Mouse (Mus musculus): Measurements from ENCODE around the gene Mov10. TPM values are rescaled to one million over a fixed set of nuclear protein-coding genes. Genes with fewer than 3 reads are reported as not detected.

Mov10 gene
- polyA plus RNA-seq, 1 experiment = 14.2 TPM

DNA sequence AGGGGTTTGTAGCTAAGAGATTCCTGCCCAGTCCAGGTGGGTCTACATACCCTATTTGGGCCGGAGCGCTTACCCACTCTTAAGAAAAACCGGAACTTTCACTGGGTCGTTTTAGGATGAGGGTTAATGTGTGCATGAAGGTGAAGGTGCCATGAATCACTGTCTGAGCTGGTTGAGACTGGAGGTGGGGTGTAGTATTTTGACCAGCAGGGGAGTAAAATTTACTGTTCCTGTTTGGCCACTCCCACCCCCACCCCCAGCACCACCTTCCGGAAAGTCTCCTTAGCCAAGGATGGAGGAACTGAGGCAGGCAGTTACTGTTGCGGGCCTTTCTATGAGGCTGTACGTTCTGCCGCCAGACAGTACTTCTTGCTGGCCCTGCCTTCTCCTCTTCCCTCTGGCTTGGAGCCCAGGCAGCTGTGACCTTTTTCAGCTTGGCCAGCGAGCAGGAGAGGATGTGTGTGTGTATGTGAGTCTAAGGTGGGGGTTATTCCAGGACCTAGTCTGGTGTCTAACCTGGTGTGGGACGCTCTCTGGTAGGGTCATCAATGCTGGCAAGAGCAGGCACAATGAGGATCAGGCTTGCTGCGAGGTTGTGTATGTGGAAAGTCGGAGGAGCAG is 36.2 kb downstream of the Mov10 start:
- DNase-seq = peak; percentile 83
- H3K4me3 ChIP-seq (ENCODE audit: insufficient read depth, low read depth, low read length) = peak overlapping the region; percentile 52; the same call in 1 of the 2 replicates
- no peak overlapping the region for H3K27ac ChIP-seq (ENCODE audit: insufficient read depth, low read depth, low read length)
- peaks cover 17% of the 10 kb centered on the region for H3K4me1 ChIP-seq (ENCODE audit: control insufficient read depth, insufficient read depth, low read length)
- TF ChIP-seq CTCF (conservative IDR thresholded peaks at IDR 0.05; ENCODE audit: insufficient read depth, insufficient read length, low read depth, low read length) (no peak), POLR2A (IDR thresholded peaks at IDR 0.05; ENCODE audit: low read depth, low read length) (no peak)
- no peaks in the 10 kb centered on the region for H3K36me3 ChIP-seq (ENCODE audit: control insufficient read depth, insufficient read depth, low read length)
- no peaks in the 10 kb centered on the region for H3K27me3 ChIP-seq (replicated peaks; ENCODE audit: control insufficient read depth, insufficient read depth, low read length)
- 20% methylated on average over 12 of the region's 12 CpGs for WGBS

DNA sequence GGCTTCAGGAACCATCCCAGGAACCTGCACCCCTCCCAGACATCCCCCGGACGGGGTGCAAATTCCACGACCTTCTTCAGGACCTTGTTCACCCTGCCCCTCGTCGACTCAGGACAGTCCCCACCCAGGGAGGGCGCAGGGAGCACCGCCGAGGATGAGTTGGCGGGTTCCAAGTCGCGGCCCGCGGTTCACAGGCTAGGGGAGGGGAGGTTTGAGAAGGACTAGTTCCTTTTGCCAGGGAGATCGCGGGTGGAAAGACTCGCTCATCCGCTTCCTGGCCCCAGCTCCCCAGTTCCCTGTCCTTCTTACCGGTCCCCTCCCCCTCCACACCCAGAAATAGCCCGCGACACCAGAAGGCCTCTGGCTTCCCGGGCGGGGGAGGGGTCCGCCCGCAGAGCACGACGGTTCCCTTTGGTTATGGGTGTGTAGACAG is 36.9 kb downstream of the Mov10 start, which contains the start of gene Fam19a3:
Gene Fam19a3, minus strand, starts transcription at position 370 of the 433 bp plus-strand sequence.
- H3K4me1 ChIP-seq (ENCODE audit: control insufficient read depth, insufficient read depth, low read length) = peaks cover 17% of the 10 kb centered on the region
- H3K36me3 ChIP-seq (ENCODE audit: control insufficient read depth, insufficient read depth, low read length) = no peaks in the 10 kb centered on the region
- peak within 1 kb of the TSS; percentile 52 for H3K4me3 ChIP-seq (ENCODE audit: insufficient read depth, low read depth, low read length)
- DNase-seq = peak; percentile 52
- H3K27ac ChIP-seq (ENCODE audit: insufficient read depth, low read depth, low read length) = 0 out of 2 replicates have a peak within 1 kb of the TSS, but pooled peaks have one; percentile 19
- 1% methylated on average over 26 of the region's 26 CpGs for WGBS
- TF ChIP-seq CTCF (conservative IDR thresholded peaks at IDR 0.05; ENCODE audit: insufficient read depth, insufficient read length, low read depth, low read length) (no peak), POLR2A (IDR thresholded peaks at IDR 0.05; ENCODE audit: low read depth, low read length) (no peak)
- H3K27me3 ChIP-seq (replicated peaks; ENCODE audit: control insufficient read depth, insufficient read depth, low read length) = no peaks in the 10 kb centered on the region

DNA sequence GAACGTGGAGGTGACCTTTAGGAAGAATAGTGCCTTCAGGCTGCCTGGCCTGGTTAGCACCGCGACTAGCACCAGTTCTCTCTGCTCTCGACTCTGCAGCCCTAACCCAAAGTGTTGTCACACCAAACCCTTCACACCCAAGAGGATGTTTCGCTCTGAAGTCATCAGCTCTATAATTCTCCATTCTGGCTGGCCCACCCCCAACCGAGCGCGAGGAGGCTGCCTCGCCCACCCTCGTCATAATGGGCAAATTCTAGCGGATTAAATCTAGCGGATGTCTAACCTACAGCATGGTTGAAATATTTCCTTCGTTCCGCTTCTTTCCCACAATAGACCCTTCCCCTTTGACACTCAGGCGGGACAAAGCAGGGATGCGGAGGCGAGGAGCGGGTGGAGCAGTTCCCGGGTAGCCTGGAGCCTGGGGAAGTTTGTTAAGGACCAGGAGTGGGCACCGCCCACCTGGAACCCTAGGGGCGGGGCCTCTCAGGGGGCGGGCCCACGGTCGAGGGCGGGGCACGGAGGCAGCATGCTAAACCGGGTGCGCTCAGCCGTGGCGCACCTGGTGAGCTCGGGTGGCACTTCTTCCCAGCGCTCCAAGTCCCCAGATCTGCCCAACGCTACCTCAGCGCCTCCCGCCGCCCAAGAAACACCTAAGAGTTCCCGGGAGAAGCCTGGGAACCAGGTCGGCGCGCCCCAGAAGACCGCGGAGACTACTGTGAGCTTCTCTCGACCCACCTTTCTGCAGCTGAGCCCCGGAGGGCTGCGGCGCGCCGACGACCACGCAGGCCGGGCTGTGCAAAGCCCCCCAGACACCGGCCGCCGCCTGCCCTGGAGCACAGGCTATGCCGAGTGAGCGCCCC is 37.6 kb downstream of the Mov10 start, which contains the start of gene Ppm1j:
Gene Ppm1j, plus strand, starts transcription at position 496 of the 860 bp plus-strand sequence.
- peak; percentile 88 for DNase-seq
- peaks cover 17% of the 10 kb centered on the region for H3K4me1 ChIP-seq (ENCODE audit: control insufficient read depth, insufficient read depth, low read length)
- H3K27me3 ChIP-seq (replicated peaks; ENCODE audit: control insufficient read depth, insufficient read depth, low read length) = no peaks in the 10 kb centered on the region
- 2% methylated on average over 56 of the region's 56 CpGs for WGBS
- H3K36me3 ChIP-seq (ENCODE audit: control insufficient read depth, insufficient read depth, low read length) = no peaks in the 10 kb centered on the region
- no peak for TF ChIP-seq POLR2A (IDR thresholded peaks at IDR 0.05; ENCODE audit: low read depth, low read length)
- no peak for TF ChIP-seq CTCF (conservative IDR thresholded peaks at IDR 0.05; ENCODE audit: insufficient read depth, insufficient read length, low read depth, low read length)
- H3K27ac ChIP-seq (ENCODE audit: insufficient read depth, low read depth, low read length) = 0 out of 2 replicates have a peak within 1 kb of the TSS, but pooled peaks have one; percentile 19
- peak within 1 kb of the TSS; percentile 52 for H3K4me3 ChIP-seq (ENCODE audit: insufficient read depth, low read depth, low read length)

DNA sequence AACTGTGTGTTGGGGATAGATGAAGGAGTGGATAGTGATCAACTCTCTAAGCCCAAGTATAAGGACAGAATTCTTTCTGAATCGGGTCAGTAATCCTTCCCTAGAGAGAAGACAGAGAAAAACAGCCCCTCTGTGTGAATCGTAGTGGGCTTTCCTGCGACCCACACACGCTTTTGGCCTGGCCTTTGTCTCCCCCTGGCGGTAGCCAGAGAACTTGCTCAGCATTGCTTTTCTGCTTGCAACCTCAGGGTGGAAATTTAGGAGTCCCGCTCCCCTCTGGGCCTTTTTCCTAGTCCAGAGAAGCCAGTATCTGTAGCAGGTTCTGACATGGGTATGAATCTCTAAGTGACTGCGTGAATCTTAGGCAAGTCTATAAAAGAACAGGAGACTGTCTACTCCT is 38.4 kb downstream of the Mov10 start:
- TF ChIP-seq POLR2A (IDR thresholded peaks at IDR 0.05; ENCODE audit: low read depth, low read length) = no peak
- peak; percentile 84 for TF ChIP-seq CTCF (conservative IDR thresholded peaks at IDR 0.05; ENCODE audit: insufficient read depth, insufficient read length, low read depth, low read length)
- 4% methylated on average over 7 of the region's 7 CpGs for WGBS
- no peak overlapping the region for H3K4me3 ChIP-seq (ENCODE audit: insufficient read depth, low read depth, low read length)

DNA sequence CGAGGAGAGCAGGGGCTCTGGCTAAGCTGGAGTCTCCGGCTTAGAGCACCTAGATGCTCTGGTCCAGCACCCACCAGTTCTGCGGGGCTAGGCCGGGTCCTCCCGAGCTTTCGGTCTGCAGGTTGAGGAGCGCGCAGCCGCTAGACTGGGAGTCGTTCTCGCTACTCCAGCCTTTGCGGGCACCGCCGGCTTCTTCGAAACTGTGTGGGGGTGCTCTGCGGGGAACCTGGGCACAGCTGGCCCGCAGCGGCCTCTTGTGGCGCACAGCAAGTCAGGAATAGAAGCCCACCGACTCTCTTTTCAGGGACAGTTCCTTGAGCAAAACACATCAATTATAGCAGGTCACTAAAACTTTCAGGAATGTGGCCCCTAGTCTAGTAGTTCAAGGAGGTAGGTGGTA is 41.0 kb downstream of the Mov10 start:
- Histone ChIP-seq H3K4me1 (ENCODE audit: control insufficient read depth, insufficient read depth, low read length) (peaks cover 14% of the 10 kb centered on the region), H3K27me3 (replicated peaks; ENCODE audit: control insufficient read depth, insufficient read depth, low read length) (no peaks in the 10 kb centered on the region), H3K27ac (ENCODE audit: insufficient read depth, low read depth, low read length) (no peak overlapping the region), H3K4me3 (ENCODE audit: insufficient read depth, low read depth, low read length) (0 out of 2 replicates have a peak overlapping the region, but pooled peaks have one; percentile 1), H3K36me3 (ENCODE audit: control insufficient read depth, insufficient read depth, low read length) (no peaks in the 10 kb centered on the region)
- TF ChIP-seq CTCF (conservative IDR thresholded peaks at IDR 0.05; ENCODE audit: insufficient read depth, insufficient read length, low read depth, low read length) (no peak), POLR2A (IDR thresholded peaks at IDR 0.05; ENCODE audit: low read depth, low read length) (no peak)
- 3% methylated on average over 20 of the region's 20 CpGs for WGBS
- DNase-seq = no peak

More for the DNA sequence above, 38.4 kb downstream of the Mov10 start:
- Histone ChIP-seq H3K27ac (ENCODE audit: insufficient read depth, low read depth, low read length) (no peak overlapping the region), H3K36me3 (ENCODE audit: control insufficient read depth, insufficient read depth, low read length) (no peaks in the 10 kb centered on the region), H3K27me3 (replicated peaks; ENCODE audit: control insufficient read depth, insufficient read depth, low read length) (no peaks in the 10 kb centered on the region), H3K4me1 (ENCODE audit: control insufficient read depth, insufficient read depth, low read length) (peaks cover 17% of the 10 kb centered on the region)
- peak; percentile 45 for DNase-seq

DNA sequence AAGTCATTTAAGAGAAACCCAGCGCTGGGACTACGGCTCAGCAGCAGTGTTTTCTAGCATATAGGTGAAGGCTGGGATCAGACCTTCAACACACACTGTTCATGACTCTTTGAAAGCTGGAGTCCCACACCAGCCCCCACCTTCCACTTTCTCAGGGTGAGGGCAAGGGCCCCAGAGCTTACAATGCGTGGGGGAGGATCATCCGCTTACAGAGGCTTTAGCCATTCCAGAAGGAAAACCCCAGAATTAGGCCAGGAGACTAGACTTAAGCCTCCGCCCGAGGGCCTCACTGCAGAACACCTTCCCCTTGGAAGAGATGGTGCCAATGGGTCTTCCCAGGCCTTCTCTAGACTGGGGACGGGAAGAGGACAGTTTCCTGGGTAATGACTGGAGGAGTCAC is 45.1 kb downstream of the Mov10 start:
- H3K36me3 ChIP-seq (ENCODE audit: control insufficient read depth, insufficient read depth, low read length) = no peaks in the 10 kb centered on the region
- 83% methylated on average over 7 of the region's 7 CpGs for WGBS
- H3K27ac ChIP-seq (ENCODE audit: insufficient read depth, low read depth, low read length) = no peak overlapping the region
- TF ChIP-seq POLR2A (IDR thresholded peaks at IDR 0.05; ENCODE audit: low read depth, low read length) (no peak), CTCF (conservative IDR thresholded peaks at IDR 0.05; ENCODE audit: insufficient read depth, insufficient read length, low read depth, low read length) (no peak)
- no peak for DNase-seq
- no peak overlapping the region for H3K4me3 ChIP-seq (ENCODE audit: insufficient read depth, low read depth, low read length)
- no peaks in the 10 kb centered on the region for H3K4me1 ChIP-seq (ENCODE audit: control insufficient read depth, insufficient read depth, low read length)
- no peaks in the 10 kb centered on the region for H3K27me3 ChIP-seq (replicated peaks; ENCODE audit: control insufficient read depth, insufficient read depth, low read length)

DNA sequence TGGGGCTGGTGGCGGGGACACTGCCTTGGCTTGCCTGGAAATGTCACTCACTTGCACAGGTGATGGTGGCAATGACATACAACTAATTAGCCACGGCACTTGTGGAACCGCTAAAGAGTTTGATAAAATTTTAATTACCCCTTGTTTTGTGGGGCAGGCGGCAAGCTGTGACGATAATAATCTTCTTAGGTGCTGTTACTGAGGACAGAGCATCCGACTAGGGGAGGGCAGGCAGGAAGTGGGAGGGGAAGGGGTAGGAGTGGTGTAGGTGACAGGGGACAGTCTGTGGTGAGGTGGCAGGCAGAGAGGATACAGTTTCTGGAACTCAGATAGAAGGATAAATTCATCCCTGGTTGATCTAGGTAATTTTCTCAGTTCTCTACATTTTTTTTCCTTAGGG is 46.9 kb downstream of the Mov10 start:
- TF ChIP-seq CTCF (conservative IDR thresholded peaks at IDR 0.05; ENCODE audit: insufficient read depth, insufficient read length, low read depth, low read length) (no peak), POLR2A (IDR thresholded peaks at IDR 0.05; ENCODE audit: low read depth, low read length) (no peak)
- Histone ChIP-seq H3K36me3 (ENCODE audit: control insufficient read depth, insufficient read depth, low read length) (no peaks in the 10 kb centered on the region), H3K4me1 (ENCODE audit: control insufficient read depth, insufficient read depth, low read length) (no peaks in the 10 kb centered on the region), H3K27me3 (replicated peaks; ENCODE audit: control insufficient read depth, insufficient read depth, low read length) (no peaks in the 10 kb centered on the region), H3K27ac (ENCODE audit: insufficient read depth, low read depth, low read length) (no peak overlapping the region), H3K4me3 (ENCODE audit: insufficient read depth, low read depth, low read length) (no peak overlapping the region)
- DNase-seq = no peak
- 62% methylated on average over 6 of the region's 6 CpGs for WGBS

All from kidney, adult 2 months (tissue).